Mouse (Mus musculus): ENCODE results near the gene Lamtor1.

GRCm38 (mm10) chr7:101857094-101857493 is 48.6 kb upstream of the Lamtor1 start, which contains the start of gene Folr2:
- TF ChIP-seq CTCF (IDR thresholded peaks at IDR 0.05; ENCODE audit: borderline replicate concordance, extremely low read depth, insufficient read depth, insufficient read length) (no peak), POLR2A (IDR thresholded peaks at IDR 0.05; ENCODE audit: borderline replicate concordance, extremely low read depth, insufficient read depth, insufficient read length, poor library complexity, severe bottlenecking) (no peak)
